Mouse (Mus musculus): ENCODE data around the gene Pagr1b.

GRCm38 (mm10) chr7:127020901-127021562 lies 4.7 kb upstream of the Pagr1b start, which contains the start of the genes Gm42742 and Prrt2:
- TF ChIP-seq POLR2A (IDR thresholded peaks at IDR 0.05; ENCODE audit: borderline replicate concordance, control insufficient read depth, low read depth, low read length) (no peak), CTCF (IDR thresholded peaks at IDR 0.05; ENCODE audit: control insufficient read depth, insufficient read depth, low read length) (no peak)

Measured in bone marrow, adult 2 months (tissue).